Mouse (Mus musculus): Measurements from ENCODE around the gene Naa50. TPM values are rescaled to one million over a fixed set of nuclear protein-coding genes. Genes with fewer than 3 reads are reported as not detected.

Naa50 gene
- polyA plus RNA-seq, 1 experiment from 2014 or later: 97.7 TPM

- peak within 1 kb of the TSS; percentile 95 for H3K9ac ChIP-seq (replicated peaks; ENCODE audit: low read length)
- H3K9me3 ChIP-seq (replicated peaks; ENCODE audit: control insufficient read depth, low read length): no peaks in the 10 kb centered on the region
- H3K4me1 ChIP-seq (ENCODE audit: control insufficient read depth, insufficient read depth, low read length): no peaks in the 10 kb centered on the region
- H3K27me3 ChIP-seq (ENCODE audit: control insufficient read depth, insufficient read depth, low read length): no peaks in the 10 kb centered on the region
- DNase-seq (ENCODE audit: low spot score) (no peak), ATAC-seq (replicated peaks; ENCODE audit: insufficient number of reproducible peaks, low FRiP score, low TSS enrichment, low read depth) (peak; percentile 74)
- H3K4me3 ChIP-seq (ENCODE audit: low read depth, low read length): peak within 1 kb of the TSS; percentile 96
- WGBS: under 1% methylated on average over 46 of the region's 77 CpGs
- no peaks in the 10 kb centered on the region for H3K36me3 ChIP-seq (replicated peaks; ENCODE audit: control insufficient read depth, insufficient read depth, low read depth, low read length)
- peak within 1 kb of the TSS; percentile 67 for H3K4me2 ChIP-seq (ENCODE audit: low read depth, low read length)
- H3K27ac ChIP-seq (replicated peaks; ENCODE audit: low read depth, low read length): peak within 1 kb of the TSS; percentile 86
Measured at GRCm38 (mm10) chr16:44173155-44173941, 33.7 kb downstream of the Naa50 start, which contains the start of gene Usf3. Usf3 (plus strand) TSS chr16:44173246.

GRCm38 (mm10) chr16:44173966-44174530 lies 34.4 kb downstream of the Naa50 start:
- Histone ChIP-seq H3K4me2 (ENCODE audit: low read depth, low read length) (peak overlapping the region; percentile 67), H3K9ac (replicated peaks; ENCODE audit: low read length) (peak overlapping the region; percentile 95), H3K27me3 (ENCODE audit: control insufficient read depth, insufficient read depth, low read length) (no peaks in the 10 kb centered on the region), H3K9me3 (replicated peaks; ENCODE audit: control insufficient read depth, low read length) (no peaks in the 10 kb centered on the region), H3K4me1 (ENCODE audit: control insufficient read depth, insufficient read depth, low read length) (no peaks in the 10 kb centered on the region), H3K4me3 (ENCODE audit: low read depth, low read length) (peak overlapping the region; percentile 96), H3K27ac (replicated peaks; ENCODE audit: low read depth, low read length) (no peak overlapping the region), H3K36me3 (replicated peaks; ENCODE audit: control insufficient read depth, insufficient read depth, low read depth, low read length) (no peaks in the 10 kb centered on the region)
- 24% methylated on average over 7 of the region's 7 CpGs for WGBS
- no peak for DNase-seq (ENCODE audit: low spot score)
- no peak for ATAC-seq (replicated peaks; ENCODE audit: insufficient number of reproducible peaks, low FRiP score, low TSS enrichment, low read depth)

- Histone ChIP-seq H3K4me3 (ENCODE audit: low read depth, low read length) (no peak overlapping the region), H3K27me3 (ENCODE audit: control insufficient read depth, insufficient read depth, low read length) (no peaks in the 10 kb centered on the region)
- 73% methylated on average over 1 of the region's 1 CpGs for WGBS
Measured at GRCm38 (mm10) chr16:44175001-44175400, 35.4 kb downstream of the Naa50 start.

GRCm38 (mm10) chr16:44176511-44176910 lies 36.9 kb downstream of the Naa50 start:
- no peak overlapping the region for H3K4me3 ChIP-seq (ENCODE audit: low read depth, low read length)
- no peak overlapping the region for H3K9ac ChIP-seq (replicated peaks; ENCODE audit: low read length)
- H3K27ac ChIP-seq (replicated peaks; ENCODE audit: low read depth, low read length): no peak overlapping the region
- no peaks in the 10 kb centered on the region for H3K36me3 ChIP-seq (replicated peaks; ENCODE audit: control insufficient read depth, insufficient read depth, low read depth, low read length)
- ATAC-seq (replicated peaks; ENCODE audit: insufficient number of reproducible peaks, low FRiP score, low TSS enrichment, low read depth) (no peak), DNase-seq (ENCODE audit: low spot score) (no peak)
- no peaks in the 10 kb centered on the region for H3K4me1 ChIP-seq (ENCODE audit: control insufficient read depth, insufficient read depth, low read length)
- 90% methylated on average over 2 of the region's 2 CpGs for WGBS
- no peaks in the 10 kb centered on the region for H3K27me3 ChIP-seq (ENCODE audit: control insufficient read depth, insufficient read depth, low read length)
- no peaks in the 10 kb centered on the region for H3K9me3 ChIP-seq (replicated peaks; ENCODE audit: control insufficient read depth, low read length)
- no peak overlapping the region for H3K4me2 ChIP-seq (ENCODE audit: low read depth, low read length)

More at GRCm38 (mm10) chr16:44175001-44175400, 35.4 kb downstream of the Naa50 start:
- H3K4me2 ChIP-seq (ENCODE audit: low read depth, low read length): no peak overlapping the region
- DNase-seq (ENCODE audit: low spot score) (no peak), ATAC-seq (replicated peaks; ENCODE audit: insufficient number of reproducible peaks, low FRiP score, low TSS enrichment, low read depth) (no peak)
- H3K4me1 ChIP-seq (ENCODE audit: control insufficient read depth, insufficient read depth, low read length): no peaks in the 10 kb centered on the region
- no peak overlapping the region for H3K9ac ChIP-seq (replicated peaks; ENCODE audit: low read length)
- H3K27ac ChIP-seq (replicated peaks; ENCODE audit: low read depth, low read length): no peak overlapping the region
- H3K36me3 ChIP-seq (replicated peaks; ENCODE audit: control insufficient read depth, insufficient read depth, low read depth, low read length): no peaks in the 10 kb centered on the region
- H3K9me3 ChIP-seq (replicated peaks; ENCODE audit: control insufficient read depth, low read length): no peaks in the 10 kb centered on the region

GRCm38 (mm10) chr16:44178555-44178954 lies 38.9 kb downstream of the Naa50 start:
- DNase-seq (ENCODE audit: low spot score): no peak
- 65% methylated on average over 1 of the region's 1 CpGs for WGBS
- no peak for ATAC-seq (replicated peaks; ENCODE audit: insufficient number of reproducible peaks, low FRiP score, low TSS enrichment, low read depth)

GRCm38 (mm10) chr16:44182597-44182996 lies 43.0 kb downstream of the Naa50 start:
- Histone ChIP-seq H3K4me3 (ENCODE audit: low read depth, low read length) (no peak overlapping the region), H3K9ac (replicated peaks; ENCODE audit: low read length) (no peak overlapping the region), H3K36me3 (replicated peaks; ENCODE audit: control insufficient read depth, insufficient read depth, low read depth, low read length) (no peaks in the 10 kb centered on the region), H3K27me3 (ENCODE audit: control insufficient read depth, insufficient read depth, low read length) (no peaks in the 10 kb centered on the region), H3K4me1 (ENCODE audit: control insufficient read depth, insufficient read depth, low read length) (no peaks in the 10 kb centered on the region), H3K9me3 (replicated peaks; ENCODE audit: control insufficient read depth, low read length) (no peaks in the 10 kb centered on the region), H3K4me2 (ENCODE audit: low read depth, low read length) (no peak overlapping the region), H3K27ac (replicated peaks; ENCODE audit: low read depth, low read length) (no peak overlapping the region)
- DNase-seq (ENCODE audit: low spot score): no peak
- no peak for ATAC-seq (replicated peaks; ENCODE audit: insufficient number of reproducible peaks, low FRiP score, low TSS enrichment, low read depth)
- WGBS: 90% methylated on average over 1 of the region's 1 CpGs

More at GRCm38 (mm10) chr16:44178555-44178954, 38.9 kb downstream of the Naa50 start:
- Histone ChIP-seq H3K9ac (replicated peaks; ENCODE audit: low read length) (no peak overlapping the region), H3K27ac (replicated peaks; ENCODE audit: low read depth, low read length) (no peak overlapping the region), H3K4me3 (ENCODE audit: low read depth, low read length) (no peak overlapping the region), H3K27me3 (ENCODE audit: control insufficient read depth, insufficient read depth, low read length) (no peaks in the 10 kb centered on the region), H3K4me2 (ENCODE audit: low read depth, low read length) (no peak overlapping the region), H3K4me1 (ENCODE audit: control insufficient read depth, insufficient read depth, low read length) (no peaks in the 10 kb centered on the region), H3K36me3 (replicated peaks; ENCODE audit: control insufficient read depth, insufficient read depth, low read depth, low read length) (no peaks in the 10 kb centered on the region), H3K9me3 (replicated peaks; ENCODE audit: control insufficient read depth, low read length) (no peaks in the 10 kb centered on the region)

GRCm38 (mm10) chr16:44184769-44185168 lies 45.1 kb downstream of the Naa50 start:
- WGBS: 50% methylated on average over 3 of the region's 3 CpGs
- Histone ChIP-seq H3K9me3 (replicated peaks; ENCODE audit: control insufficient read depth, low read length) (no peaks in the 10 kb centered on the region), H3K4me1 (ENCODE audit: control insufficient read depth, insufficient read depth, low read length) (no peaks in the 10 kb centered on the region), H3K27ac (replicated peaks; ENCODE audit: low read depth, low read length) (no peak overlapping the region), H3K4me3 (ENCODE audit: low read depth, low read length) (no peak overlapping the region), H3K36me3 (replicated peaks; ENCODE audit: control insufficient read depth, insufficient read depth, low read depth, low read length) (no peaks in the 10 kb centered on the region), H3K27me3 (ENCODE audit: control insufficient read depth, insufficient read depth, low read length) (no peaks in the 10 kb centered on the region), H3K4me2 (ENCODE audit: low read depth, low read length) (no peak overlapping the region), H3K9ac (replicated peaks; ENCODE audit: low read length) (no peak overlapping the region)
- DNase-seq (ENCODE audit: low spot score) (peak; percentile 73), ATAC-seq (replicated peaks; ENCODE audit: insufficient number of reproducible peaks, low FRiP score, low TSS enrichment, low read depth) (no peak)

GRCm38 (mm10) chr16:44187172-44187571 lies 47.5 kb downstream of the Naa50 start:
- DNase-seq (ENCODE audit: low spot score) (no peak), ATAC-seq (replicated peaks; ENCODE audit: insufficient number of reproducible peaks, low FRiP score, low TSS enrichment, low read depth) (no peak)
- WGBS: 96% methylated on average over 4 of the region's 4 CpGs
- Histone ChIP-seq H3K4me1 (ENCODE audit: control insufficient read depth, insufficient read depth, low read length) (no peaks in the 10 kb centered on the region), H3K27me3 (ENCODE audit: control insufficient read depth, insufficient read depth, low read length) (no peaks in the 10 kb centered on the region), H3K4me3 (ENCODE audit: low read depth, low read length) (no peak overlapping the region), H3K27ac (replicated peaks; ENCODE audit: low read depth, low read length) (no peak overlapping the region), H3K9ac (replicated peaks; ENCODE audit: low read length) (no peak overlapping the region), H3K4me2 (ENCODE audit: low read depth, low read length) (no peak overlapping the region), H3K36me3 (replicated peaks; ENCODE audit: control insufficient read depth, insufficient read depth, low read depth, low read length) (no peaks in the 10 kb centered on the region), H3K9me3 (replicated peaks; ENCODE audit: control insufficient read depth, low read length) (no peaks in the 10 kb centered on the region)

Data from embryonic facial prominence, embryonic 11.5 days (tissue).